Mouse (Mus musculus) heart, postnatal 10 days (tissue): ENCODE results near the gene Gal3st2. TPM values are rescaled to one million over a fixed set of nuclear protein-coding genes. Genes with fewer than 3 reads are reported as not detected.
"Not testable (repeated sequence)": the region's sequence is repeated elsewhere in the genome, so short reads cannot be mapped to it uniquely, and the experiment has no call there.

ENCODE experiments used
- DNase-seq, 2 experiments: peaks; one replicate each; pipeline ENCODE4 v3.0.0; 2021
- intact Hi-C: fragments of 180-260 bp; cut with DNase I; formaldehyde crosslinking; loops from one replicate; pipeline ENCODE4 v1.15.1; 2025
- total RNA-seq, 2 experiments: library from RNA; stranded (reverse); gene quantifications; 2 replicates each; pipeline ENCODE4 v1.2.3; 2021

Gal3st2 gene
- total RNA-seq, 2 experiments from 2014 or later = 0.62 to 0.87 TPM

- intact Hi-C loops = no loop called here
- DNase-seq = no peak
These were observed 3.1 kb upstream of the Gal3st2 start for GRCm38 (mm10) chr1:93857991-93858390.

GRCm38 (mm10) chr1:93859619-93860018, 1.5 kb upstream of the Gal3st2 start:
- intact Hi-C loops = no loop called here
- DNase-seq = no peak

GRCm38 (mm10) chr1:93871594-93872105, 10.5 kb downstream of the Gal3st2 start:
- intact Hi-C loops, DNase-seq: not testable (repeated sequence)

- intact Hi-C loops = not testable (repeated sequence)
These were observed 13.3 kb downstream of the Gal3st2 start for GRCm38 (mm10) chr1:93874405-93874804.

GRCm38 (mm10) chr1:93881778-93882177, 20.7 kb downstream of the Gal3st2 start:
- DNase-seq, intact Hi-C loops: not testable (repeated sequence)

More at GRCm38 (mm10) chr1:93874405-93874804, 13.3 kb downstream of the Gal3st2 start:
- DNase-seq = not testable (repeated sequence)

- intact Hi-C loops, DNase-seq: not testable (repeated sequence)
These were observed 29.8 kb downstream of the Gal3st2 start for GRCm38 (mm10) chr1:93890936-93891335.

GRCm38 (mm10) chr1:93897395-93897794, 36.3 kb downstream of the Gal3st2 start:
- DNase-seq, intact Hi-C loops: not testable (repeated sequence)

- DNase-seq = peak; percentile 58 to 62
- intact Hi-C loops = not testable (repeated sequence)
These were observed 40.2 kb downstream of the Gal3st2 start for GRCm38 (mm10) chr1:93901291-93901690.

GRCm38 (mm10) chr1:93906690-93907089, 45.6 kb downstream of the Gal3st2 start:
- DNase-seq, intact Hi-C loops: not testable (repeated sequence)

- DNase-seq, intact Hi-C loops: not testable (repeated sequence)
These were observed 48.0 kb downstream of the Gal3st2 start for GRCm38 (mm10) chr1:93908977-93909586.

GRCm38 (mm10) chr1:93911877-93912276, 50.8 kb downstream of the Gal3st2 start:
- DNase-seq = not testable (repeated sequence)
- intact Hi-C loops = loop anchor here (10.0 kb wide), 1 partner anchor 77 kb away; no protein-coding TSS in a partner anchor

- intact Hi-C loops = loop anchor here (10.0 kb wide), 1 partner anchor 82 kb away; no protein-coding TSS in a partner anchor
- not testable (repeated sequence) for DNase-seq
These were observed 56.1 kb downstream of the Gal3st2 start for GRCm38 (mm10) chr1:93917160-93917559.

GRCm38 (mm10) chr1:93918011-93918410, 56.9 kb downstream of the Gal3st2 start, which contains the start of gene Gal3st2b:
TSS of gene Gal3st2b (plus strand) at chr1:93918311.
- intact Hi-C loops = loop anchor here (10.0 kb wide), 1 partner anchor 83 kb away; no protein-coding TSS in a partner anchor

GRCm38 (mm10) chr1:93918775-93919174, 57.7 kb downstream of the Gal3st2 start:
- not testable (repeated sequence) for DNase-seq
- intact Hi-C loops = loop anchor here (10.0 kb wide), 1 partner anchor 84 kb away; no protein-coding TSS in a partner anchor

More at GRCm38 (mm10) chr1:93918011-93918410, 56.9 kb downstream of the Gal3st2 start, which contains the start of gene Gal3st2b:
- not testable (repeated sequence) for DNase-seq

- intact Hi-C loops = loop anchor here (10.0 kb wide), 1 partner anchor 85 kb away; no protein-coding TSS in a partner anchor
- not testable (repeated sequence) for DNase-seq
These were observed 58.2 kb downstream of the Gal3st2 start for GRCm38 (mm10) chr1:93919321-93919720.

GRCm38 (mm10) chr1:93922609-93923008, 61.5 kb downstream of the Gal3st2 start:
- DNase-seq, intact Hi-C loops: not testable (repeated sequence)

- intact Hi-C loops, DNase-seq: not testable (repeated sequence)
These were observed 62.0 kb downstream of the Gal3st2 start for GRCm38 (mm10) chr1:93923098-93923497.

Other genes with a start within 250 kb of the Gal3st2 start
- 100 to 1,000 TPM; 135 to 138 TPM for gene Stk25, start 202.6 kb upstream of the Gal3st2 start, total RNA-seq
- 10 to 100 TPM; 10.2 to 10.4 TPM for gene Bok, start 175.6 kb upstream of the Gal3st2 start, total RNA-seq
- gene Atg4b, start 109.8 kb upstream of the Gal3st2 start, total RNA-seq = 10 to 100 TPM; 46.6 to 55.0 TPM
- 10 to 100 TPM; 65.3 to 74.0 TPM for gene Thap4, start 106.4 kb upstream of the Gal3st2 start, total RNA-seq
- gene Dtymk, start 59.4 kb upstream of the Gal3st2 start, total RNA-seq = 10 to 100 TPM; 43.8 to 46.8 TPM
- 10 to 100 TPM in 1 of 2 experiments, 1 to 10 TPM in 1; 9.8 to 10.4 TPM for gene Ing5, start 57.3 kb upstream of the Gal3st2 start, total RNA-seq
- 10 to 100 TPM; 27.6 to 31.3 TPM for gene D2hgdh, start 36.4 kb upstream of the Gal3st2 start, total RNA-seq
- under 1 TPM; 0.48 to 0.87 TPM for gene Gal3st2b, start 57.0 kb downstream of the Gal3st2 start, total RNA-seq
- gene Gal3st2c, start 129.2 kb downstream of the Gal3st2 start, total RNA-seq = under 1 TPM; 0.55 to 0.77 TPM
- not detected for gene Neu4, start 159.1 kb downstream of the Gal3st2 start, total RNA-seq
- gene Pdcd1, start 191.2 kb downstream of the Gal3st2 start, total RNA-seq = not detected